Mouse (Mus musculus) left cerebral cortex, adult 2 months (tissue): ENCODE data around the gene Calca. TPM values are rescaled to one million over a fixed set of nuclear protein-coding genes. Genes with fewer than 3 reads are reported as not detected.
"Not testable (repeated sequence)": the region's sequence is repeated elsewhere in the genome, so short reads cannot be mapped to it uniquely, and the experiment has no call there.

Experiments
- DNase-seq, 2 experiments: peaks; one replicate each; pipeline ENCODE4 v3.0.0; 2021 to 2022; ENCODE audit warnings: low spot score in 2 of 2, mixed read lengths in 1 of 2; ENCODE audit errors: extremely low spot score in 1 of 2
- H3K27ac ChIP-seq: fragments of 200-600 bp; 2 replicates; pipeline ENCODE4 v1.8.1; 2022
- H3K4me3 ChIP-seq: fragments of 200-600 bp; 2 replicates; pipeline ENCODE4 v1.8.1; 2022
- CTCF ChIP-seq: fragments of 200-600 bp; IDR thresholded peaks from 2 replicates; pipeline ENCODE4 v1.8.1; 2022; ENCODE audit warnings: antibody characterized with exemption, mild to moderate bottlenecking, moderate library complexity
- intact Hi-C: fragments of 180-260 bp; cut with DNase I; formaldehyde crosslinking; loops from one replicate; pipeline ENCODE4 v1.15.1; 2025
- long read RNA-seq, 2 experiments: library from polyadenylated mRNA; stranded (forward); transcript quantifications; one replicate each; pipeline ENCODE4 v2.0.0; 2021; ENCODE audit warnings: borderline mapping rate in 2 of 2
- total RNA-seq, 2 experiments: library from RNA; stranded (reverse); gene quantifications; 2 replicates each; pipeline ENCODE4 v1.2.3; 2021

Calca gene
- 1 to 10 TPM in 1 of 2 experiments, under 1 TPM in 1; 0.36 to 1.1 TPM for total RNA-seq
- long read RNA-seq, experiment 1 = 0 reads
- long read RNA-seq, experiment 2 = 0 reads

GRCm38 (mm10) chr7:114636102-114636501 lies at the start of gene Calca:
Gene Calca (minus strand): TSS chr7:114636357.
- TF ChIP-seq CTCF = no peak
- intact Hi-C loops = loop anchor here (10.0 kb wide), 1 partner anchor 351 kb away; no protein-coding TSS in a partner anchor
- peak within 1 kb of the TSS; percentile 49 for H3K4me3 ChIP-seq
- H3K27ac ChIP-seq = no peak within 1 kb of the TSS
- DNase-seq = peak in 1 of 2 experiments; percentile 9

- intact Hi-C loops = loop anchor here (2.0 kb wide), 1 partner anchor 92 kb away; no protein-coding TSS in a partner anchor
- Histone ChIP-seq H3K4me3 (no peak overlapping the region), H3K27ac (no peak overlapping the region)
- peak; percentile 66 for TF ChIP-seq CTCF
- DNase-seq = no peak
These were observed 36.5 kb upstream of the Calca start for GRCm38 (mm10) chr7:114672697-114673096.

GRCm38 (mm10) chr7:114671405-114671804 lies 35.2 kb upstream of the Calca start:
- intact Hi-C loops = no loop called here
- TF ChIP-seq CTCF = no peak
- H3K27ac ChIP-seq = no peak overlapping the region
- no peak overlapping the region for H3K4me3 ChIP-seq
- no peak for DNase-seq

- no peak overlapping the region for H3K4me3 ChIP-seq
- intact Hi-C loops = no loop called here
- TF ChIP-seq CTCF = no peak
- DNase-seq = no peak
- H3K27ac ChIP-seq = no peak overlapping the region
These were observed 13.6 kb upstream of the Calca start for GRCm38 (mm10) chr7:114649730-114650129.

GRCm38 (mm10) chr7:114648791-114649190 lies 12.6 kb upstream of the Calca start:
- no peak; the same call in none of the 2 replicates for TF ChIP-seq CTCF
- intact Hi-C loops = no loop called here
- no peak for DNase-seq
- Histone ChIP-seq H3K27ac (no peak overlapping the region), H3K4me3 (no peak overlapping the region)

GRCm38 (mm10) chr7:114635569-114636101 lies 522 bp downstream of the Calca start:
- peak; percentile 73 for TF ChIP-seq CTCF
- H3K4me3 ChIP-seq = peak overlapping the region; percentile 49
- no peak overlapping the region for H3K27ac ChIP-seq
- intact Hi-C loops = loop anchor here (1.0 to 10.0 kb wide), 2 partner anchors 55 to 351 kb away; no protein-coding TSS in a partner anchor
- peak; percentile 29 to 47 for DNase-seq

- intact Hi-C loops = loop anchor here (10.0 kb wide), 1 partner anchor 350 kb away; no protein-coding TSS in a partner anchor
- no peak for TF ChIP-seq CTCF
- Histone ChIP-seq H3K4me3 (no peak overlapping the region), H3K27ac (no peak overlapping the region)
- no peak for DNase-seq
These were observed 1.8 kb downstream of the Calca start for GRCm38 (mm10) chr7:114634386-114634785.

GRCm38 (mm10) chr7:114625966-114626365 lies 10.2 kb downstream of the Calca start:
- Histone ChIP-seq H3K27ac (no peak overlapping the region), H3K4me3 (no peak overlapping the region)
- no peak for TF ChIP-seq CTCF
- DNase-seq = no peak
- intact Hi-C loops = no loop called here

GRCm38 (mm10) chr7:114616759-114617158 lies 19.4 kb downstream of the Calca start:
- no peak for TF ChIP-seq CTCF
- no peak for DNase-seq
- Histone ChIP-seq H3K4me3 (no peak overlapping the region), H3K27ac (no peak overlapping the region)
- intact Hi-C loops = no loop called here

GRCm38 (mm10) chr7:114594391-114594790 lies 41.8 kb downstream of the Calca start:
- DNase-seq, intact Hi-C loops, H3K4me3 ChIP-seq, H3K27ac ChIP-seq: not testable (repeated sequence)

GRCm38 (mm10) chr7:114582441-114582840 lies 53.7 kb downstream of the Calca start:
- Histone ChIP-seq H3K4me3 (no peak overlapping the region), H3K27ac (no peak overlapping the region)
- TF ChIP-seq CTCF = no peak
- DNase-seq = no peak
- intact Hi-C loops = loop anchor here (5.0 kb wide), 1 partner anchor 145 kb away; no protein-coding TSS in a partner anchor

Other genes with a start within 250 kb of the Calca start
- 1 to 10 TPM; 7.3 to 9.9 TPM for gene Pde3b, start 221.1 kb downstream of the Calca start, total RNA-seq
- gene Cyp2r1, start 73.4 kb downstream of the Calca start, total RNA-seq = 1 to 10 TPM; 1.4 to 2.0 TPM
- gene Calcb, start 82.3 kb upstream of the Calca start, total RNA-seq = not detected
- 1 to 10 TPM; 1.8 to 2.2 TPM for gene Insc, start 107.3 kb upstream of the Calca start, total RNA-seq